Mouse (Mus musculus) midbrain, embryonic 14.5 days (tissue): ENCODE measurements around the gene Yif1a. TPM values are rescaled to one million over a fixed set of nuclear protein-coding genes. Genes with fewer than 3 reads are reported as not detected.

ENCODE experiments used
- ATAC-seq: fragments of 200-750 bp; cut with Nextera tagmentation; 2 replicates; pipeline ENCODE4 v1.8.0; 2017; ENCODE audit warnings: moderate number of reproducible peaks, moderate library complexity; ENCODE audit not compliant: low FRiP score, low TSS enrichment
- DNase-seq: peaks from one replicate; pipeline ENCODE4 v3.0.0-alpha.2; 2015
- H3K27ac ChIP-seq: fragments of 300-500 bp; sonication (generic); replicated peaks from 2 replicates; pipeline ENCODE4 v1.5.1; 2014; ENCODE audit warnings: mild to moderate bottlenecking, low read depth, low read length, moderate library complexity
- H3K27me3 ChIP-seq: fragments of 300-500 bp; sonication (generic); 2 replicates; pipeline ENCODE4 v1.6.1; 2014; ENCODE audit warnings: low read length, control low read depth, mixed read lengths; ENCODE audit not compliant: control insufficient read depth, insufficient read depth
- H3K36me3 ChIP-seq: fragments of 300-500 bp; sonication (generic); 2 replicates; pipeline ENCODE4 v1.6.1; 2014; ENCODE audit warnings: low read length, control low read depth; ENCODE audit not compliant: control insufficient read depth, insufficient read depth
- H3K4me1 ChIP-seq: fragments of 300-500 bp; sonication (generic); 2 replicates; pipeline ENCODE4 v1.6.1; 2014; ENCODE audit warnings: mild to moderate bottlenecking, antibody characterized with exemption, low read length, control low read depth; ENCODE audit not compliant: control insufficient read depth, insufficient read depth
- H3K4me2 ChIP-seq: fragments of 300-500 bp; sonication (generic); 2 replicates; pipeline ENCODE4 v1.6.1; 2014; ENCODE audit warnings: mild to moderate bottlenecking, low read length, moderate library complexity
- H3K4me3 ChIP-seq: fragments of 300-500 bp; sonication (generic); replicated peaks from 2 replicates; pipeline ENCODE4 v1.5.1; 2014; ENCODE audit warnings: low read depth, low read length
- H3K9ac ChIP-seq: fragments of 300-500 bp; sonication (generic); replicated peaks from 2 replicates; pipeline ENCODE4 v1.6.1; 2014; ENCODE audit warnings: mild to moderate bottlenecking, low read length, moderate library complexity
- H3K9me3 ChIP-seq: fragments of 300-500 bp; sonication (generic); 2 replicates; pipeline ENCODE4 v1.6.1; 2016; ENCODE audit warnings: low read length, control low read depth, mixed read lengths; ENCODE audit not compliant: control insufficient read depth
- WGBS: fragments of 180-500 bp; shearing (Covaris S2); extraction: QIAGEN DNeasy Blood & Tissue Kit; methylation state at CpG from one replicate; pipeline ENCODE4 v1.1.7; 2014; 5-methylcytosine and 5-hydroxymethylcytosine counted together
- polyA plus RNA-seq: library from polyadenylated mRNA; unstranded; fragments of >200 nt; fragmentation: Nextera tagmentation; extraction: Ambion mirVana; gene quantifications from 2 replicates; pipeline ENCODE4 v1.2.1, GENCODE M21; 2014

Gene Yif1a
- polyA plus RNA-seq, 1 experiment from 2014 or later, result 62.2 TPM

DNA sequence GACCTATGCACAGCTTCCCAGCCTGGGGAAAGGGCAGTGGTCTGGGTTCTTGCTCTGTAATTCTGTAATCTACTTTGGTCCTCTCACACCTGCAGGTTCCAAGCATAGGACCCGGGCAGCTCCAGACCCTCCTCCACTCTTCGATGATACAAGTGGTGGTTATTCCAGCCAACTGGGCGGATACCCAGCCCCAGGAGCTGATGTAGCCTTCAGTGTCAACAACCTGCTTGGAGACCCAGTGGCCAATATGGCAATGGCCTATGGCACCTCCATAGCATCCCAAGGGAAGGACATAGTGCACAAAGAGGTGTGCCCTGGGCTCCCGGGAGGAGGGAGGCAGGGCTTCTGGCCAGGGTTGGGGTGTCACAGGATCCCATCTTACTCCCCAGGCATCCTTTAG lies 986 bp downstream of the Yif1a start:
- H3K4me1 ChIP-seq, result peaks cover 23% of the 10 kb centered on the region
- H3K27me3 ChIP-seq, result peaks cover 21% of the 10 kb centered on the region
- no peak for DNase-seq
- H3K9me3 ChIP-seq, result no peaks in the 10 kb centered on the region
- H3K9ac ChIP-seq, result 0 out of 2 replicates have a peak overlapping the region, but pooled peaks have one; percentile 67
- peak overlapping the region; percentile 74 for H3K4me2 ChIP-seq
- H3K4me3 ChIP-seq, result peak overlapping the region; percentile 75
- peaks cover 42% of the 10 kb centered on the region for H3K36me3 ChIP-seq
- H3K27ac ChIP-seq, result no peak overlapping the region
- 90% methylated on average over 4 of the region's 4 CpGs for WGBS
- ATAC-seq, result no peak

DNA sequence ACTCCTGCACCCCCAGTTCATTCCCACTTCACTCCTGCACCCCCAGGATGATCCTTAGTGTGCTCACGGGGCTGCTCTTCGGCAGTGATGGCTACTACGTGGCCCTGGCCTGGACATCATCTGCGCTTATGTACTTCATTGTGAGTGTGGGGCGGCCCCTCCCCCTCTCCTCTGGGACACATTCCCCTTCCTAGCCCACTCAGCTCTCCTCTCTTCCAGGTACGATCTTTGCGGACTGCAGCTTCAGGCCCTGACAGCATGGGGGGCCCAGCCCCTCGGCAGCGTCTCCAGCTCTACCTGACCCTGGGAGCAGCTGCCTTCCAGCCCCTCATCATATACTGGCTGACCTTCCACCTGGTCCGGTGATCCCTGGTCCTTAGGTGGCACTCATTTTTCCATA lies 3.7 kb downstream of the Yif1a start:
- Histone ChIP-seq H3K9me3 (no peaks in the 10 kb centered on the region), H3K9ac (no peak overlapping the region), H3K4me1 (peaks cover 47% of the 10 kb centered on the region), H3K27ac (no peak overlapping the region), H3K36me3 (peaks cover 42% of the 10 kb centered on the region), H3K4me3 (no peak overlapping the region), H3K4me2 (no peak overlapping the region), H3K27me3 (no peaks in the 10 kb centered on the region)
- 89% methylated on average over 10 of the region's 10 CpGs for WGBS
- DNase-seq, result no peak
- no peak for ATAC-seq

DNA sequence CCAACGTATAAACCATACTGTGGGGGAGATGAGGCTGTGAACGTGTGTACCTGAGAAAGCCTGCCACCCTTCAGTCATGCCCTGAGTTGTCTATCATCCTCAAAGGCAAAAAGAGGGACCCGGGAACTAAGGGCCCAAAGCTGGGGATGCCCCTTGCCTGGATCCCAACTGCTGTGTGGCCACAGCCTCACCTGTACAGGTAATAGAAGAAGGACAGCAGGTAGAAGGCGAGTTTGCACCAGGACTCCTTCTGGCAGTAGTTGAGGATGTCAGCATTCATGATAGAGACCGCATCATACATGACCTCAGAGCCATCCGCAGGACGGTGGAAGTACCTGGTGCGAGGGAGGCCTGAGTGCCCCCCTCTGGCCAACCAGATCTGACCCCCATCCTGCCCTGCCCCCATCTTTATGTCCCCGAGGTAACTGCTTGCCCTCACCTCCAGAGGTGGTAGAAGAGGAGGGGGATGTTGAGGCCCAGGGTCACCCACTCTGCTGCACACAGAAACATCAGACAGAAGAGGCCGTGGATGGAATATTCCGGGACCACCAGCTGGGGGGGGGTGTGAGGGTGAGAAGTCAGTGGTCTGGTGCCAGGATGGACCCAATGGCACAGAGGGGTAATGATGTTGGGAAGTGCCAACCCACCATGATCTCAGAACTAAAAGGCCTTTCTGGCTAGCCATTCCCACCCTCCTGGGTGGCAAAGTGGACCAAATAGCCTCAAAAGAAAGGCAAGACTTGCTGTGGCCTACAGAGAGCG lies 5.3 kb downstream of the Yif1a start:
- Histone ChIP-seq H3K4me3 (peak overlapping the region; percentile 89; the same call in 1 of the 2 replicates), H3K9me3 (no peaks in the 10 kb centered on the region), H3K4me1 (peaks cover 49% of the 10 kb centered on the region), H3K36me3 (peaks cover 42% of the 10 kb centered on the region), H3K4me2 (peak overlapping the region; percentile 92), H3K27me3 (no peaks in the 10 kb centered on the region), H3K9ac (peak overlapping the region; percentile 99; the same call in 1 of the 2 replicates), H3K27ac (peak overlapping the region; percentile 96)
- WGBS, result 75% methylated on average over 12 of the region's 12 CpGs
- no peak for DNase-seq
- ATAC-seq, result no peak

DNA sequence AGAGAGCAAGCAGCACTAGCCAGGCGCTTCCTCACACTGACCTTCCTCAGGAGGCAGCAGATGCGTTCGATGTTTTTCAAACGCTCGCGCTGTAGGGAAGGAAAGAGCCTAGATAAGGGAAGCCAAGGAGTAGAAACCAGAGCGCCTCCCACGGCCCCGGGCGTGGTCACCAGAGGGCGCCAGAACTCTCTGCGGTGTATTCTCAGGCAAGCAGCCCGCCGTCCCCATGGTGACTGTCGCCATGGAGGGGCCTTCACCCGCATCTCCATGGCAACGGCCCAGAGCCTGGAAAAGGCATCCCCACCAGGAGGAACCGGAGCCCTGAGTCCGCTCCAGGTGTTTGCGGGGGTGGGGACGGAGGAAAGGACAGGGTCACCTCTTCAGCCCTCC lies 5.9 kb downstream of the Yif1a start:
- ATAC-seq, result peak; percentile 76
- peak; percentile 98 for DNase-seq
- H3K4me1 ChIP-seq, result peaks cover 50% of the 10 kb centered on the region
- WGBS, result under 1% methylated on average over 21 of the region's 21 CpGs
- peak overlapping the region; percentile 99 for H3K9ac ChIP-seq
- H3K4me3 ChIP-seq, result peak overlapping the region; percentile 89
- peaks cover 45% of the 10 kb centered on the region for H3K36me3 ChIP-seq
- no peaks in the 10 kb centered on the region for H3K9me3 ChIP-seq
- H3K27me3 ChIP-seq, result no peaks in the 10 kb centered on the region
- peak overlapping the region; percentile 92 for H3K4me2 ChIP-seq
- H3K27ac ChIP-seq, result peak overlapping the region; percentile 96

DNA sequence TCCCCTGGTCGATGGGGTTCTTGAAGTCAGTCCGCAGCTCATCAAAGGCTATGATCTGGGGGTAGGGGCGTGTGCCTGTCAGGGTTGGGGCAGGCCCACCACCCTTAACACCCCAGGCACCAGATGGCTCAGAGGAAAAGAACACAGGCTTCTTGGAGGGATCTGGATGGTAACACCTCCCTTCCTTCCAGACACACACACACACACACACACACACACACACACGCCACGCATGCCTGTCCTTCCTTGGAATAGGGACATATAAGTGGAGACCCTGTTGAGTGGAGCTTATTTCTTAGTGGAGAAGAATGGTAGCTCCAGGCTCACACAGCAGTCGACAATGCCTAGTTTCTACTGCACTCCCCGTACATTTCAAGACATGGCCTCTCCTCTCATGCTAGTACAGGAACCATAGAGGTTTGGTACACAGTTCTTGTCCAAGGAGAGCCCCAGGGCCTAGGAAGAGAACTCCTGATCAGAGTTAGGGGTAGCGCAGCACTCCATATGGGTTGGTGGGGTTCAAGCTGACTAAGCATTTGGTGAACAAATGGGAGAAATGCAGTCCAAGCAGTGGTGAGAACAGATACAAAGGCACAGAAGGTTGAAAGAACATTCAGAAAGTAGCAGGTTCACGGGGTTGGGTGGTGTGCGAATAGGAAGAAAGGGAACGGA lies 6.5 kb downstream of the Yif1a start:
- Histone ChIP-seq H3K9ac (peak overlapping the region; percentile 99), H3K4me1 (peaks cover 53% of the 10 kb centered on the region), H3K4me2 (peak overlapping the region; percentile 92), H3K36me3 (peaks cover 48% of the 10 kb centered on the region), H3K27ac (peak overlapping the region; percentile 96), H3K4me3 (peak overlapping the region; percentile 89), H3K9me3 (no peaks in the 10 kb centered on the region), H3K27me3 (no peaks in the 10 kb centered on the region)
- peak; percentile 41 for DNase-seq
- ATAC-seq, result 0 out of 2 replicates have a peak, but pooled peaks have one; percentile 37
- WGBS, result 25% methylated on average over 11 of the region's 11 CpGs

DNA sequence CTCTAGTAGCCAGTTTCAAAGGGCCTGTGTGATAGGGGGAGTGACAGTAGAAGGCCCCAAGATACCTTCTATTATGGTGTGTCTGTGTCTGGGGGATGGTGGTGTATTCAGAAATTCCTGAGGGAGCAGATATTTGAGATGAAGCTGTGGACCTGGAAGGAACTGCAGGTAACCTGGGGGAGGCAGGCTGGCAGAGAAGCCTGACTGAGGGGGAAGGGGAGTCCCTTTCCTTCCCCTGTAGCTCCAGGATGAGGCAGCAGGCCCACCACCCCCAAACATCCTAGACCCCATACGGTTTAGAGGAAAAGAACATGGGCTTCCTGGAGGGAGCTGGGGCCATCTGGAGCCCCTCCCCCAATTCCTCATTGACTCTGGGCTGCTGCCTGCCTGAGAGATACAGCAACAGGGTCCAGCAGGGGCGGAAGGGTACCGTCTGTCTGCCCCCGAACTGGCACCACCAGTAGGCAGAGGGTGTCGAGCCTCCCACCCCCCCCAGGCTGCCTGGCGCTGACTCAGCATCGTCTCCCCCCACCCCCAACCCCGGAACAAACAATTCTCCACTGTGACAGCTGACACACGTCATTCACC lies 7.6 kb downstream of the Yif1a start:
- Histone ChIP-seq H3K4me3 (peak overlapping the region; percentile 89), H3K27me3 (no peaks in the 10 kb centered on the region), H3K4me1 (peaks cover 53% of the 10 kb centered on the region), H3K4me2 (peak overlapping the region; percentile 92), H3K36me3 (peaks cover 49% of the 10 kb centered on the region), H3K9me3 (no peaks in the 10 kb centered on the region), H3K27ac (peak overlapping the region; percentile 96), H3K9ac (peak overlapping the region; percentile 99)
- no peak for ATAC-seq
- peak; percentile 45 for DNase-seq
- WGBS, result 8% methylated on average over 9 of the region's 9 CpGs

DNA sequence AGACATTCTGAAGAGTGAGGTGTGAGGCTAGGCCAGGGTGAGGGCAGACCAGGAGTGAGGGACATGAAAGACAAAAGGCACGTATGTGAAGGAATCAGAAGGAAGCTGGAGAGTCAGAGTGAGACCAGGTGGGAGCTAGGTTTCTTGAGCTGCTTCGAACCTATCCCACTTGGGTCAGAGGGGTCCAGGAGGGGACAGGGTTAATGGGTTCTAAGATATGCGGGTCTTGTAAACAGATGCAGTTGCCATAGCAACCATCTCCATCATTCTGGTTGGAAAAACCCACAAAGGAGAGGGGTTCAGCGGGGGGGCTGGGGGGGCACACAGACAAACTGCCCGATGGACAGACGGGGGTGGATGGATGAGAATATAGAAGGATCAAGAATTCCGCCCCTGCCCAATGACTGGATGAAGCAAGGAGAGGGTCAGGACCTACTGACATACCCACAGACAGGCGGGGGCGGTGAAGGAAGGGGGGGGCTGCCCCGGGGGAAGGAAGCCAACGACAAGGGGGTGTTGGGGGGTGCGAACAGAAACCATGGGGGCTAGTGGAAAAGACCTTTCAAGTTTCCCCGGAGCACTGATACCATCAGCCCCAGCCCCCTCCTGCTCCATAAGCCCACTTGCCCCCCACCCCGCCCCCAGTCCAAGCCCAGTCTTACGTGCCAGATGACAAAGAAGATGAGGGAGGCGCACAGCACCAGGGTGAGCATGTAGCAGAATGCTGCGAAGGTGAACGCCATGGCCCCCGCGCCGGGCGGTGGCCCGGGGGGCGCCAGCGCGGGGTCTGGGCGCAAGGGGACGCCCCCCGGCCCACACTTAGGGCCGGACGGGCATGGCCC lies 9.4 kb downstream of the Yif1a start:
- 2% methylated on average over 29 of the region's 31 CpGs for WGBS
- no peaks in the 10 kb centered on the region for H3K9me3 ChIP-seq

More for the DNA sequence above, 9.4 kb downstream of the Yif1a start:
- Histone ChIP-seq H3K27ac (peak overlapping the region; percentile 96), H3K4me3 (peak overlapping the region; percentile 89), H3K4me1 (peaks cover 53% of the 10 kb centered on the region), H3K36me3 (peaks cover 49% of the 10 kb centered on the region), H3K4me2 (peak overlapping the region; percentile 92), H3K27me3 (no peaks in the 10 kb centered on the region), H3K9ac (peak overlapping the region; percentile 99)
- ATAC-seq (peak; percentile 31), DNase-seq (peak; percentile 82)
